Mouse (Mus musculus) ES-E14 (cell line): ENCODE results near the gene Dlgap5.

Experiments used
- CHD2 ChIP-seq: IDR thresholded peaks from 2 replicates; pipeline ENCODE4 v1.6.1; 2014; ENCODE audit warnings: mild to moderate bottlenecking, low read depth, low read length, inconsistent platforms
- HCFC1 ChIP-seq: IDR thresholded peaks from 2 replicates; pipeline ENCODE4 v1.6.1; 2012; ENCODE audit warnings: low read length, inconsistent platforms, borderline replicate concordance; ENCODE audit not compliant: insufficient read depth

- TF ChIP-seq CHD2 (no peak), HCFC1 (no peak)
Measured at GRCm38 (mm10) chr14:47376526-47376925, 41.7 kb downstream of the Dlgap5 start.
